Mouse (Mus musculus) neural tube, embryonic 14.5 days (tissue): ENCODE measurements around the gene Fbxo40. TPM values are rescaled to one million over a fixed set of nuclear protein-coding genes. Genes with fewer than 3 reads are reported as not detected.

Source experiments
- ATAC-seq: fragments of 200-750 bp; cut with Nextera tagmentation; 2 replicates; pipeline ENCODE4 v1.8.0; 2017; ENCODE audit warnings: low read depth, mild to moderate bottlenecking, moderate TSS enrichment, moderate library complexity
- H3K27ac ChIP-seq: fragments of 300-500 bp; sonication (generic); 2 replicates; pipeline ENCODE4 v1.5.1; 2014; ENCODE audit warnings: low read depth, mild to moderate bottlenecking, control low read depth, low read length, moderate library complexity, mixed read lengths
- H3K27me3 ChIP-seq: fragments of 300-500 bp; sonication (generic); 2 replicates; pipeline ENCODE4 v1.6.1; 2014; ENCODE audit warnings: low read length; ENCODE audit not compliant: control insufficient read depth, insufficient read depth
- H3K36me3 ChIP-seq: fragments of 300-500 bp; sonication (generic); 2 replicates; pipeline ENCODE4 v1.6.1; 2014; ENCODE audit warnings: low read length, mixed read lengths; ENCODE audit not compliant: control insufficient read depth, insufficient read depth
- H3K4me1 ChIP-seq: fragments of 300-500 bp; sonication (generic); 2 replicates; pipeline ENCODE4 v1.6.1; 2014; ENCODE audit warnings: low read length; ENCODE audit not compliant: control insufficient read depth, insufficient read depth
- H3K4me2 ChIP-seq: fragments of 300-500 bp; sonication (generic); 2 replicates; pipeline ENCODE4 v1.6.1; 2014; ENCODE audit warnings: mild to moderate bottlenecking, low read depth, low read length, control low read depth
- H3K4me3 ChIP-seq: fragments of 300-500 bp; sonication (generic); 2 replicates; pipeline ENCODE4 v1.5.1; 2014; ENCODE audit warnings: low read depth, low read length, control low read depth, mixed read lengths
- H3K9ac ChIP-seq: fragments of 300-500 bp; sonication (generic); replicated peaks from 2 replicates; pipeline ENCODE4 v1.6.1; 2014; ENCODE audit warnings: low read depth, mild to moderate bottlenecking, control low read depth, low read length, mixed read lengths
- H3K9me3 ChIP-seq: fragments of 300-500 bp; sonication (generic); 2 replicates; pipeline ENCODE4 v1.6.1; 2016; ENCODE audit warnings: low read length; ENCODE audit not compliant: control insufficient read depth
- WGBS: fragments of 180-500 bp; shearing (Covaris S2); extraction: QIAGEN DNeasy Blood & Tissue Kit; methylation state at CpG from one replicate; pipeline ENCODE4 v1.1.7; 2014; 5-methylcytosine and 5-hydroxymethylcytosine counted together
- polyA plus RNA-seq: library from polyadenylated mRNA; unstranded; fragments of >200 nt; fragmentation: Nextera tagmentation; extraction: Ambion mirVana; gene quantifications from 2 replicates; pipeline ENCODE4 v1.2.1, GENCODE M21; 2014

The Fbxo40 gene
- polyA plus RNA-seq, 1 experiment from 2014 or later: not detected

GRCm38 (mm10) chr16:36955106-36955505 is 35.2 kb downstream of the Fbxo40 start:
- WGBS: 72% methylated on average over 11 of the region's 11 CpGs
- Histone ChIP-seq H3K9ac (no peak overlapping the region), H3K27me3 (no peaks in the 10 kb centered on the region), H3K4me2 (no peak overlapping the region), H3K36me3 (no peaks in the 10 kb centered on the region), H3K27ac (no peak overlapping the region), H3K9me3 (no peaks in the 10 kb centered on the region), H3K4me3 (no peak overlapping the region), H3K4me1 (no peaks in the 10 kb centered on the region)
- no peak for ATAC-seq

DNA sequence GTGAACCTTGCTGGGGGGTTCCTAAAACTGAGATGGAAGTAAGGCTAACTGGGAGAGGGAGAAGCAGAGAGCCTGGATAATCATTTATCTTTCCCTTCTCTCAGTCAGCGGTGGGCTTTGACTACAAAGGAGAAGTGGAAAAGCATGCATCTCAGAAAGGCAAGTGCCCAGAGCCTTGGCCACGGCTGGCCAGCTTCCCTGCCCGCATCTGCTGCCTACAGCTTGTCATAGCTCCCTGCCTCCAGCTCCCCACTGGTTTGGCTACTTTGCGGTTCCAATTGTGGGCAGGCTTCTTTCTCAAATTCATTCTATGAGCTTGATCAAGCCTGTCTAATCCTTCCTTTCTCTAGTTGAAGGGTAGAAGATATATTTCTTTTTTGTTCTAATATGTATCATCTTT is 39.2 kb downstream of the Fbxo40 start:
- ATAC-seq: no peak
- 40% methylated on average over 4 of the region's 4 CpGs for WGBS

DNA sequence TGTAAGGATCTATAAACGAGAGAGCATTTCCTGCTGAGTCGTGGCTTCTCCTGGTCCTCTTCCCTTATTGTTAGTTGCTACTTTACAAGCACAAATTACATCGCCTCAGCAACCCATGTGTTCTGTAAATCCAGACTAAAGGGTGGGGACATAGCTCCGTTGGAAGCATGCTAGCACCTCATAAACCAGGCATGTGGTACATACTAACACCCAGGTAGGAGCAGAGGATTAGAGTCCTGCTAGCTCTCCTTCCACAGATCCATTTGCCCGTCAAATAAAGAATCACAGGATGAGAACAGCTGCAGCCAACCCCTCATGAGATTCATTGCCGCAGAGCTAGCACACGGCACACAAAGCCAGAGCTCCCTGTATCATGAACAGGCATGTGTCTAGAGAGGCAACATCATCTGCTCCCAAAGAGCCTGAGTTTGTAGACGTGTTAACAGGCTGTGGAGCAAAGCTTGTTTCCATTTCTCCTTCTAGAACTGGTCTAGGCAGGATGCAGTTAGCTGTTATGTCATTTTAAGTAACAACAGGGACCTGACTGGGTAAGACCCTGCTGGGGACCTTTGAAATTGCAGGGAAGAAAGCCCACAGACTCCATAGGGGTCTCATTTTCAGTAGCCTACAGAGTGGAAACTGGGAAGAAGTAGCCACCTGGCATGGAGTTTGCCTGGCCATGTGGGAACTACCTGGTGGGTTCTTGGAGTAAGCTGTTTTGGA is 40.5 kb downstream of the Fbxo40 start:
- no peak overlapping the region for H3K4me3 ChIP-seq
- H3K36me3 ChIP-seq: no peaks in the 10 kb centered on the region
- no peaks in the 10 kb centered on the region for H3K9me3 ChIP-seq
- no peak overlapping the region for H3K4me2 ChIP-seq
- H3K4me1 ChIP-seq: no peaks in the 10 kb centered on the region
- 49% methylated on average over 8 of the region's 8 CpGs for WGBS
- no peak for ATAC-seq
- H3K27ac ChIP-seq: no peak overlapping the region
- no peak overlapping the region for H3K9ac ChIP-seq
- no peaks in the 10 kb centered on the region for H3K27me3 ChIP-seq

More for the DNA sequence above, 39.2 kb downstream of the Fbxo40 start:
- Histone ChIP-seq H3K27ac (no peak overlapping the region), H3K4me3 (no peak overlapping the region), H3K9me3 (no peaks in the 10 kb centered on the region), H3K36me3 (no peaks in the 10 kb centered on the region), H3K4me2 (no peak overlapping the region), H3K9ac (no peak overlapping the region), H3K4me1 (no peaks in the 10 kb centered on the region), H3K27me3 (no peaks in the 10 kb centered on the region)

DNA sequence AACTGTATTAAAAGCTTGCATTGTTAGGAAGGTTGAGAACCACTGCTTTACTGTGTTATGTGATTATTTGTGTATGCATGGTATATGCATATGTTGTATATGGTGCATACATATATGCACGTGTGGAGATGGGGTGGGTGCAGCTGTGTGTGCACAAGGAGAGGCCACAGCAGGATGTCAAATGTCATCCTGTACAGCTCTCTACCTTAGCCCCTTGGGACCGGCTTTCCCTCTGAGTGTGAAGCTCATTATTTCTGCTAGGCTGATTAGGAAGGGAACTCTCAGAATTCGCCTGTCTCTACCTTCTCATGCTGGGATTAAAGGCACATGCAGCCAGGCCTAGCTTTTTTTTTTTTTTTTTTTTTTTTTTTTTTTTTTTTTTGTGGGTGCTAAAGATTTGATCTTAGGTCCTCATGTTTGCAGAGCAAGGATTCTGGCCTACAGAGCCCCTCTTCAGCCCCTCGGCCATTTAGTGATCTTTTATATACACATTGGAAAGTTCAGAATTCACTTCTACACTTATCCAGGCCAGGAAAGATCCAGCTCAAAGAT is 42.5 kb downstream of the Fbxo40 start:
- Histone ChIP-seq H3K4me1 (no peaks in the 10 kb centered on the region), H3K9ac (no peak overlapping the region), H3K27me3 (no peaks in the 10 kb centered on the region), H3K4me2 (no peak overlapping the region), H3K9me3 (no peaks in the 10 kb centered on the region), H3K36me3 (no peaks in the 10 kb centered on the region), H3K27ac (no peak overlapping the region), H3K4me3 (no peak overlapping the region)
- ATAC-seq: no peak
- 78% methylated on average over 4 of the region's 4 CpGs for WGBS

GRCm38 (mm10) chr16:36946459-36947159 is 43.7 kb downstream of the Fbxo40 start:
- Histone ChIP-seq H3K4me1 (no peaks in the 10 kb centered on the region), H3K9me3 (no peaks in the 10 kb centered on the region), H3K27ac (no peak overlapping the region), H3K9ac (no peak overlapping the region), H3K4me2 (no peak overlapping the region), H3K27me3 (no peaks in the 10 kb centered on the region), H3K36me3 (no peaks in the 10 kb centered on the region), H3K4me3 (no peak overlapping the region)
- 83% methylated on average over 8 of the region's 8 CpGs for WGBS
- no peak for ATAC-seq

DNA sequence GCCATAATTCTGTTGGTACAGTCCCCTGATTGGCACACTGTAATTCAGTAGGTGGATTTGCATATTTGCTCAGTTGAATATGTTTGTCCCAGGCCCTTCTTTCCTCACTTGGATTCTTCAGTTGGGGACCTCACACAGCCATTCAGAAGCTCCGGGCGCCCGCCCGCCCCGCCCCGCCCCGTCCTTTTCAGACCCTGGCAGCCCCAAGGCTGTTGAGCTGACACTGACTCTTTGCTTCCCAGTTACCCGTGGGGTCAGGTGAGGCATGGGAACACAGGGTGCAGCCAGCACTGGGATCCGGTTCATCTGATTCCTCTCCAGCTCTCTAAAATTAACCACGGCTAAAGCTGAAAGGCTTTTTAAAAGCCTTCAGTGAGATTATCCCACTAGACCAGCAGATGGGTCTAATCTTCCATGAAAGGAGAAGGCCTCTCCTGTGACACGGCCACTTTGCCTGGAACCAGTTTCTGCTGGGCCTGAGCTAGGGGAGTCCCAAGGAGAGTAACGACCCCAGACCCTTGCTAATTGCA is 45.3 kb downstream of the Fbxo40 start:
- Histone ChIP-seq H3K27ac (no peak overlapping the region), H3K36me3 (no peaks in the 10 kb centered on the region), H3K4me2 (no peak overlapping the region), H3K9ac (no peak overlapping the region), H3K9me3 (no peaks in the 10 kb centered on the region), H3K4me1 (no peaks in the 10 kb centered on the region), H3K4me3 (no peak overlapping the region), H3K27me3 (no peaks in the 10 kb centered on the region)
- ATAC-seq: no peak
- 39% methylated on average over 12 of the region's 12 CpGs for WGBS

DNA sequence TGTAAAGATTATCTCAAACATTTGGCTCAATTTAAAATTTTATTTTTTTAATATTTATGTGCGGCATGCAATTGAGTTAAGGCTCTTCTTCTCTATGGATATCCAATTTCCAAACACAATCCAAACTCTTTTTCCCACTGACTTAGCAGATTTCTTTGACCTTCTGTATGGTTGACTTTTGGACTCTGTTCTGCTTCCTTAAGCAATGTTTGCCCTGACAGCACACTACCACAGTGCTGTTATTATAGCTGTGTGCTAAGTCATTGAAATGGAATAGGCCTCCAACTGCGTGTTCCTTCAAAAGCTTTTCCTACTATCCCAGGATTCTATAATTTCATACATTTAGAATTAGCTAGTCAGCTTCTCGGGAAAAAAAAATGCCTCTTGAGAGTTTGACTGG is 46.7 kb downstream of the Fbxo40 start:
- no peak overlapping the region for H3K27ac ChIP-seq
- H3K27me3 ChIP-seq: no peaks in the 10 kb centered on the region
- H3K4me3 ChIP-seq: no peak overlapping the region
- H3K4me1 ChIP-seq: no peaks in the 10 kb centered on the region
- 91% methylated on average over 3 of the region's 3 CpGs for WGBS
- H3K9ac ChIP-seq: no peak overlapping the region
- ATAC-seq: no peak
- H3K4me2 ChIP-seq: no peak overlapping the region
- no peaks in the 10 kb centered on the region for H3K36me3 ChIP-seq
- H3K9me3 ChIP-seq: no peaks in the 10 kb centered on the region

DNA sequence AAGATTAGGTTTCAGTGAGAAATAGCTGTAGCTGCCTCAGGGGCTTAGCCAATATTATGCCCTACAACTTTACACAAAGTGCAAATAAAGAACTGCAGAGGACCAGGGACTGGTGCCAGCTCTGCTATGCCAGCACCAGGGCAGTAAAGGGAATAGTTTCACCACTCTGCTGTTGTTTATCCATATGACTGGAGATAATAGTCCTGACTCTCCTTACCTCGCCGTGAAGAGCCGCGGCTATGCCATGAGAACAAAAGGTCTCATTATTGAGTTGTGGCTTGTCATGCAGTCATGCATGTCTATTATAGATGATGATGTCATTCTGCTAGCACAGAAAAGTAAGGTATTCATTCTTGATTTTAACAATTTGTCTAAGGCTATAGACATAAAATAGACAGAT is 48.4 kb downstream of the Fbxo40 start:
- H3K36me3 ChIP-seq: no peaks in the 10 kb centered on the region
- H3K9me3 ChIP-seq: no peaks in the 10 kb centered on the region
- no peak overlapping the region for H3K9ac ChIP-seq
- H3K27ac ChIP-seq: no peak overlapping the region
- H3K4me1 ChIP-seq: no peaks in the 10 kb centered on the region
- no peak overlapping the region for H3K4me2 ChIP-seq
- WGBS: 73% methylated on average over 4 of the region's 4 CpGs
- ATAC-seq: no peak
- no peaks in the 10 kb centered on the region for H3K27me3 ChIP-seq
- H3K4me3 ChIP-seq: no peak overlapping the region

GRCm38 (mm10) chr16:36941137-36941727 is 49.0 kb downstream of the Fbxo40 start:
- Histone ChIP-seq H3K9me3 (no peaks in the 10 kb centered on the region), H3K4me1 (no peaks in the 10 kb centered on the region), H3K27ac (no peak overlapping the region), H3K4me2 (no peak overlapping the region), H3K27me3 (no peaks in the 10 kb centered on the region), H3K36me3 (no peaks in the 10 kb centered on the region), H3K9ac (no peak overlapping the region), H3K4me3 (no peak overlapping the region)
- WGBS: 82% methylated on average over 6 of the region's 6 CpGs
- no peak for ATAC-seq
